Mouse (Mus musculus): ENCODE measurements around the gene BC030867.

BC030867 gene

GRCm38 (mm10) chr11:102221243-102221953, 27.3 kb upstream of the BC030867 start:
- DNase-seq (ENCODE audit: low spot score), result no peak

DNA sequence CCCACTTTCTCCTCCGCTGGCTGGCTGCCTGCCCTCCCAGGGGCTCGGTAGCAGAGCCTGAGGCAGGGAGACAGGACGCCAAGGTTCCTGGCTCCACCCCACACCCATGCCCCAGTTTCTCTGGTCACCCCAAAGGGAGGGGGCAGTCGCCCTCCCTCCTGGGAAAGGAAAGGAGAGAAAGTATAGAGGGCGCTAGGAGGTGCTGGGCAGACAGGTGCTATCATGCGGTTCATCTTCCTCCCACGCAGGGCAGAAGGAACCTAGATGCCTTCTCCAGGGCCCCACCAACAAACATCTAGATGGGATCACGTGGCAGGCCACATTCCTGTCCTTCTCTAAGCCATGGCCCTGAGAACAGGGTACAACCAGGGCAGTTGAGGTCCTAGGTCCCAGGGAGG, 26.7 kb upstream of the BC030867 start:
- no peak for DNase-seq (ENCODE audit: low spot score)

DNA sequence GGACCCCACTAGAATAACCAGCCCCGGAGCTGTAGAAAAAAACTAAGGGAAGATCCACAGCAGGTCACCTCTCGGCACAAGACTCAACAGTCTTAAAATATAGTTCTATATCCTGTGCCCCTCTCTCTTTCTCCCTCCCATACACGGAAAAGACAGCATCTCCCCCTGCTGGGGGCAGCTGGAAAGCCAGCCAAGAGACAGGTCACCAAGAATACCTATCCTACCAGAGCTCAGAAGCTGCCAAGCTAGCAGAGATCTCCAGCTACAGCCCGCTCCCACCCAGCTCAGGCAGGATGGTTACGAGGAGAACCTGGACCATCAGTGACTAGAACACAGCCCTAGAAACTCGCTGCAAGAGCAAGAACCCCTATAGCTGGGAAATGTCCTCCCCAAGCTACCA, 25.5 kb upstream of the BC030867 start:
- DNase-seq (ENCODE audit: low spot score), result peak; percentile 43

- no peak for DNase-seq (ENCODE audit: low spot score)
These were observed 24.0 kb upstream of the BC030867 start for GRCm38 (mm10) chr11:102224686-102225085.

DNA sequence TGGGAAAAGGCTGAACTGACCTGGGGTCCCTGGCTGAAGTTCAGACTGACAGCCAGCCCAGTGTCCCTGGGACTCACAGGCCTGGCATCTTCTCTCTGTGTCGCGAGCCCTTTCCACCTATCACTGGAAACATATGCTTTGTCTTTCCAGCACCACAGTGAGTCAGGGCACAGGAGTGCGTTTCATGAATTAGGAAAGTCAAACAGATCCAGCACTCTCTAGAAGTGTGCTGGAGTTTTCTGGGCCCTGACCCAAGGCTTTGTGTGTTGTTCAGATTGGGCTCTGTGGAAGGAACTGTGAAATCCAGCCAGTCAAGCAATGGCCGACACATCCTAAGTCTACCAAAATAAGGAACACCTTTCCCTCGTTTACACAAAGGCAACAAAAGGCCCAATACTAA, 23.5 kb upstream of the BC030867 start:
- DNase-seq (ENCODE audit: low spot score), result peak; percentile 59

DNA sequence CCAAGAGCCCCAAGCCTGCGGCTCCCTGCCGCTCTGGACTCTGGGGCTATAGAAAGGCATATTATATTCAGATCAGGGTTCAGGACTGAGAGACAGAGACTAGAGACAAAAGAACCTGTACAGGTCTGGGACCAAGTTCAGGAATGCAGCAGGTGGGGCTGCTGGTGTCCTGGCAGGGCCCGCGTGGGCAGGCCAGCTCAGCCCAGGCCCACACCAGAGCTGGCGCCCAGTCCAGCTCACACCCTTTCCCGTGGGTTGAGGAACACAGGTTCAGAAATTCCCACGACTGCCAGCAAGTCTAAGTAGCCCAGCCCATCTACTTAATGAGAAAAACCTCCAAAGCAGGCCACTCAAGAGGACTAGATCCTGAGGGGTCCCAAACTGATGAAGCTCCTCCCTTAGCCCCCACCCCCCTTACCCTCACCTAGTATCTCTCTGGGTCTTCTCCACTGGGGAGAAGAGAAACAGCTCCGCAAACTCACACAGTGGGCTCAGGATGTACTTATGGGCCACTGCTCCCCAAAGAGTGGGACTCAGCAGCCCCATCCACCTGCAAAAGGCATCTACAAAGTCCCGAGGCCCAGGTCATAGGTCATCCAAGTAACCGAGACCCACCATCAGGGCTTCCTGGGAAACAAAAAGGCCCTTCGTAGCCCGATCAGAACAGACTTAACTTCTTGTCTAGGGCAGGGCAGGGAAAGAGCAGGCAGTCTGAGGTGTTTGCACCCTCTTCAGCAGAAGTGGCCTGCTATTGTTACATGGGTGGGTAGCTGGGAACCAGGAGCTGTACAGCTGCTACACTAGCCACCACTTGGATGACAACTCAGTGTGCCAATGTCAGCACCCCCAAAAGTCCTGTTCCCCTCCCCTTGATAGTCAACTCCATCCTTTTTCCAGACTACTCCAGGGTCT, 22.4 kb upstream of the BC030867 start:
- no peak for DNase-seq (ENCODE audit: low spot score)

DNA sequence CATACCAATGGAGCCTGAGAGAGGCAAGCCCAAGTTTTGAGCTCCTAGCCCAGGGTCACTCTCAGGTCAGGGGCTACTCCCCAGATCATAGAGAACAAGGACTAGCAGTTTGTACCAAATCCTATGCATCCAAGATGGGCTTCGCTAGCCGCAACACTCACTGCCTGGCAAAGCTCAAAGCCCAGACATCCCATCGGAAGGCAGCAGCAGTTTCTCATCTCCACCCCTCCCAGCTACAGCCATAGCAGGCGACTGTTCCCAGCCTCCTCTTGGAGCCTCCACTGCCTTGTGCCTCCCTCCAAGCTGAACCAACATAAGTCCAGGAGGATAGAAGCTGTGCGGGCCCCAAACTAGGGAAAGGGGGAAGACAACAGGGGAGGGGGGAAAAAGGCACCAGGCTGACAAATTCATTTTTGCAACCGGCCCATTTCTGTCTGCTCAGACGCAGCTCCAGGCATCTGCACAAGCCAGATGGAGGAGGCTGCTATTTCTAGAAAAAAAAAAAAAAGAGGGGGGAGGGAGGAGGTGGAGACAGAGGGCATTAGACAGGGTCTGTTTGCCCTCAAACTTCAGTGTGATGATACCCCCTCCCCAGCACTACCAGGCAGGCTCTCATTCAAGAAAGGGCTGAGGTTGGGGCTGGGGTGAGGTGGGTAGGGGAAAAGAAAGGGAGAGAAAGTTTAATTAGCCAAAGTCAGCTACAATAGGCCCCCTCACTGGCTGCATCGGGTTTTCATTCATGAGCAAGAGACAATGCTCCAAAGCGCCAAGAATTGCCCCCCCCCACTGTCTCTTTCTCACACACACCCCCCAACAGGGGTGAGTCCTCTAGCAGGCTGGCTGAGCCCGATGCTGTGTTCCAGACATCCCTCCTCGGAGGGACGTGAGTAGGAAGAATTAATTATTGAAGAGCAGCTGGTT, 21.2 kb upstream of the BC030867 start:
- no peak for DNase-seq (ENCODE audit: low spot score)

DNA sequence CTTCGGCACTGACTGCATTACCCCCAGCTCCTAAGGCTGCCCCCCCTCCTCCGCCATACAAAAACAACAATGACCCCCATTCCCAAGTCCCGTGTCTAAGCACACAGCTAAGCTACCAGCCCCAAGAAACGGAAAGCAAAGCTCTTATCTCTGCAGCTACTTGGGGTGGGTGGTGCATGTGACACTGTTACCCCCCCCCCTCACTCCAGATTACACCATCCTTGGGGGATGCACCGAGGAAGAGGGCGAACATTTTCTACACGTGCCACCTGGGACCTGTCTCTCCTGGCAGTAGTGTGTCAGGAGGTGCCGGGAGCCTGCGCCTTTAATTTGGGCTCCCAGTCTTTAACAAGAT, 20.5 kb upstream of the BC030867 start:
- no peak for DNase-seq (ENCODE audit: low spot score)

GRCm38 (mm10) chr11:102228646-102229268, 19.9 kb upstream of the BC030867 start:
- no peak for DNase-seq (ENCODE audit: low spot score)

DNA sequence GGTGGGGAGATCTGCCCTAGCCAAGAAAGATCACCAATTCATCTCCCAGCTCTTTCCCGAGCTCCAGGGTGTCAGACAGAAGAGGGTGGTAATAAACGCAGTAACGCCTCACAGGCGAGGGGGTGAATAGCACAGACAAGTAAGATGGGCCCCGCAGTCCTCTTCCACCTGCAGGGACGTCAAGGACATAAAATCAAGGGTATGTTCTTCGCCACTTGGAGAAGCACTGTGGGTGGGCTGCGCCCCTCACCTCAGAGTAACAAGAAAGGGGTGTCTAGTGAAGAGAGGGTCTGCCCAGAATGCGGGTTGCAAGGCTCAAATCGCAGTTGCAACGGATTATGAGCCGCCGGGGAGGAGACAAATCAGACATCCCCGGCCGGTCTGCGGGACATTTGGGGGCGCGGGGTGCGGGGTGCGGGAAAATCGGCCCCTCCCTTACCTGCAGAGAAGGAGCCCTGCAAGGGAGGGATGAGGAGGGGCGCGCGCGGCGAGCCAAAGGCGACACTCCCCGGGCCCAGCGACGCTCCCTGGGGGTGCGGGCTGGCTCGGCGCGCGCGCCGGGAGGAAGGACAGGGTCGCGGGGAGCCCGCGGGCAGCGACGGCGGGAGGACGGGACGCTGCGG, 19.2 kb upstream of the BC030867 start:
- no peak for DNase-seq (ENCODE audit: low spot score)

DNA sequence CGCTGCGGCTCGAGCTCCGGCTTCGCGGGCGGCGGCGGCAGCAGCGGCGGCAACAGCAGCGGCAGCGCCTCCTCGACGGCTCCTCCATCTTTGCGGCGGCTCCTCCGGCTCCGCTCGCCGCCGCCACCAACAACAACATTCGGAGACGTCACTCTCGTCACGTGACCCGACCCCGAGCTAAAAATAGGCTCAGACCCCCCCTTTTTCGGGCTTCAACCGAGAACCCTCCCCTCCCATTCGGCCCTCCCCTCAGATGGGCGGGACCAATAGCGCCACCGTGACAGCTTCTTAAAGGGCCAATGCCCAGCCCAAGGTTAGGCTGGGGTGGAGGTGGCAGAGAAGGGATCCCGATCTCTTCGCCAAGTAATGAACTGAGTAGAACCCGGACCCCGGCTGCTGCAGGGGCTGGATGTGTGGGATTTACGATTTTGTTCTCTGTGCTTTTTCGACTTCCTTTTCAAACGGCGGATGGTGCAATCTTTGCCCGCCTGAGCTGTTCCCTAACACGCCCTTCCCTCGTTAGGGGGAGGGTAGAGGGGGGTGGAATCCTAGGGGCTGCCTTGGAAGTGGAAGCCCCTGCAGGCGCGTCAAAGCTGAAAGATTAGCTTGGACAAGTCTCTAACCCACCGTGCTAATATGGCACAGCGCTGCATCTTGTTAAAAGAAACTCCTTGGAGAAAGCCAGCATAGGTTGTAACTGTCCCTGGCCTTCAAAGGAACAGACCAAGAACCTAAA, 18.5 kb upstream of the BC030867 start, which contains the start of gene Hdac5:
Gene Hdac5 (minus strand): TSS at position 161 of the 736 bp plus-strand sequence.
- DNase-seq (ENCODE audit: low spot score), result peak; percentile 99

GRCm38 (mm10) chr11:102236022-102236421, 12.7 kb upstream of the BC030867 start:
- DNase-seq (ENCODE audit: low spot score), result no peak

DNA sequence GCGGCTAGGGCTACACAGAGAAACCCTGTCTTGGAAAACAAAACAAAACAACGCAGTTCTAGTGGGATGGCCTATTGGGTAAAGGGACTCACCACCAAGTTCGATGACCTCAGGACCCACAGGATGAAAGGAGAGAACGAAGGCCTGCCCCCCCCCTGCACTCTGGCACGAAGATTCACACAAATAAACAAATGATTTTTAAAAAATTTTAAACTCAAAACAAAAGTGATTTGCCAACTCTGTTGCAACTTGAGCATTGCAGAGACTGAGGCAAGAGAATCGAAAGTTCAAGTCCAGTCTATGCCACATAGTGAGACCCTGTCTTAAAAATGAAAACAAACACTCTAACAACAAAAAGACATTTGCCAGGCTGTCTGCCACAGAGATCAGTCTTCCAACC, 8.0 kb upstream of the BC030867 start:
- DNase-seq (ENCODE audit: low spot score), result peak; percentile 68

GRCm38 (mm10) chr11:102241246-102241645, 7.4 kb upstream of the BC030867 start:
- DNase-seq (ENCODE audit: low spot score), result no peak

DNA sequence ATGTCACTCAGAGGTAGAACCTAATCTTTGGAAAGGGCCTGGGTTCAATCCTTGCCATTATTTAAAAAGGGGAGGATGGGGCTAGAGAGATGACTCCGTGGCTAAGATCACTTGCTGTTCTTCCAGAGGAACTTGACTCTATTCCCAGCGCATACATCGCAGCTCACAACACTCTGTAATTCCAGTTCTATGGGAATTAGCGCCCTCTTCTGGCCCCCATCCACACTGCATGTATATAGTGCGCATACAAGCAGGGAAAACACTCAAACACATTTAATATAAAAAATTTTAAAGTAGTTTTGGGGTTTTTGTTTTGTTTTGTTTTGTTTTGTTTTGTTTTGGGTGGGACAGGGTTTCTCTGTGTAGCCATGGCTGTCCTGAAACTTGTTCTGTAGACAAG, 6.8 kb upstream of the BC030867 start:
- no peak for DNase-seq (ENCODE audit: low spot score)

DNA sequence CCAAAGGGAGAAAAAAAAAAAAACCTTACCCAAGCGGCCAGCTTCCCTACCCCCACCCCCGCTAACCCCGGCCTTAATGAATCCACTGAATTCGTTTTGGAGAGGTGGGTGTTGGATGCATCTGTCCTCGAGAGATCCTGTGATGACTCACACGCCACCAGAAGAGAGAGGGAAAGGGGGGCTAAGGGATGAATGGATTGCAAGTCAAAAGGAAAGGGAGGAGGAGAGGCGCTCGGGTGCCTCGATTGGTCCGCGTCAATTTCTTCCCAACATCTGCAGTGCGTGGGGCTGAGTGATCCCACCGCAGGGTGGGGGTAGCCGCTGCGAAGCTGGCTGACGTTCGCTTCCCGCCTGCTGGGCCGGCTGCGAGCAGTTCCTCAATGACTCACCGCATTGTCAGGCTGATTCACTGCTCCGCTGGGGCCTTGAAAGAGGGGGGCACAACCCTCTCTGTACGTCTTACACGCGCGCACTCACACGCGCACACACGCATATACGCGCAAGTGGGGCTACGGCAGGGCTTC, 3.7 kb upstream of the BC030867 start:
- DNase-seq (ENCODE audit: low spot score), result peak; percentile 40

DNA sequence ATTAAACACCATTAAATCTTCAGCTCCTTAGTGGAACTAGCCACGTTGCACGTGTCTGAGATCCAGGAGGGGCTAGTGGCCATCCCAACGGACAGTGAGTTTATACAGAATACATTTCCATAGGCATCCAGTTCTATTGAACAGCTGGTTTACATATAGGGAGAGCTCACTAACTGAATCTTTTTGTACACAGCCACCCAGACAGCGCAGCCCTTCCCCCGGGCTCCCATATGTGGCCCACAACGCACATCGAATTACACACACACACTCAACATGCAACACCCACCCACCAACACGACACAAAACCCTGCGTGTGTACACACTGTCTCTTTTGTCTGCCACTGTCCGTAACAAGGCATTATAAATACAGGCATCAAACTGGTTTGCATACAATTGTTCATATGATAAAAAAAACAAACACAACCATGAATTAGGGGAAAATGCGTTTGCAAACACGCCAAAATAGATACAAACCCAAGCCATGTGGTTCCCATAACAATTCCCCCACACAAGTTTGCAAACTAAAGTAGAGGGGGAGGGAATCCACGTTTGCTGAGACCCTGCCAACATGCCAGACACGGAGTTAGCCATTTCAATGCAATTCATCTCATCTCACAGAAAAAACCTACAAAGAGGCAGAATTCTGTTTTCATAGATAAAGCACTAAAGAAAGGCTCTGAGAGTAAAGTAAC, 3.0 kb upstream of the BC030867 start:
- no peak for DNase-seq (ENCODE audit: low spot score)

DNA sequence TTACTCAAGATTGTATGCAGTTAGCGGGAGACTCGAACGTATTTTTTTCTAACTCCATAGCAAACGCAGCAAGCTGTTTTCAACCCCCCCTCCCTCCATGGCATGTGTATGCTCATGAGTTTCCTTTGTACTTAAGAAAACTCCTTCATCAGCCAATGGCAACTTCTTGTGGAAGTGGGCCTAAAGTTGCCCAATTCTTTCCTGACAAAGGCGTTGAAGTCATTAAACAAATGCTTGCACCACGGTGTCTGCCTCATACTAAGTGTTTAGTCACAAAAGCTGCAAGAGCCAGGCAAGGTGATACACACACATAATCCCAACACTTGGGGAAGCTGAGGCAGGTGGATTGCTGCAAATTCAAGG, 2.4 kb upstream of the BC030867 start:
- DNase-seq (ENCODE audit: low spot score), result no peak

DNA sequence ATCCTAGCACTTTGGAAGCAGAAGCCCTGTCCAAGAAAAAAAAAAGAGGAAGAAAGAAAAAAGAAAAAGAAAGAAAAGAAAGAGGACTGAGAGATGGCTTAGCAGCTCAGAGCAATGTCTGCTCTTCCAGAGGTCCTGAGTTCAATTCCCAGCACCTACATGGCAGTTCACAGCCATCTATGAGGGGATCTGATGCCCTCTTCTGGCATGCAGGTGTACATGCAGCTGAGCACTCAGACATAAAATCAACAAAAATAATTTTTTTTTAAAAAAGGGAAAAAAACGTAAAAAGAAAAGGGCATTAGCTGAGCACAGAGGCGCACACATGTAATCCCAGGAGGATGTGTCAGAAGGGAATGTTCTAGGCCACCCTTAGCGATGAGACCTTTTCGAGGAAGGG, 1.8 kb upstream of the BC030867 start:
- no peak for DNase-seq (ENCODE audit: low spot score)
